Mouse (Mus musculus) lung, embryonic 14.5 days (tissue): ENCODE results near the gene Sgms1. TPM values are rescaled to one million over a fixed set of nuclear protein-coding genes. Genes with fewer than 3 reads are reported as not detected.

Source experiments
- ATAC-seq: fragments of 200-750 bp; cut with Nextera tagmentation; 2 replicates; pipeline ENCODE4 v1.8.0; 2017; ENCODE audit warnings: mild to moderate bottlenecking, moderate TSS enrichment, moderate library complexity; ENCODE audit not compliant: insufficient read depth
- DNase-seq: peaks from one replicate; pipeline ENCODE4 v3.0.0-alpha.2; 2015
- H3K27ac ChIP-seq: fragments of 300-500 bp; sonication (generic); 2 replicates; pipeline ENCODE4 v1.5.1; 2014; ENCODE audit warnings: low read depth, mild to moderate bottlenecking, moderate library complexity
- H3K27me3 ChIP-seq: fragments of 300-500 bp; sonication (generic); 2 replicates; pipeline ENCODE4 v1.6.1; 2014; ENCODE audit warnings: low read length, control low read depth; ENCODE audit not compliant: insufficient read depth
- H3K36me3 ChIP-seq: fragments of 300-500 bp; sonication (generic); 2 replicates; pipeline ENCODE4 v1.6.1; 2014; ENCODE audit warnings: control low read depth; ENCODE audit not compliant: insufficient read depth
- H3K4me1 ChIP-seq: fragments of 300-500 bp; sonication (generic); 2 replicates; pipeline ENCODE4 v1.6.1; 2014; ENCODE audit warnings: antibody characterized with exemption, control low read depth; ENCODE audit not compliant: insufficient read depth
- H3K4me2 ChIP-seq: fragments of 300-500 bp; sonication (generic); 2 replicates; pipeline ENCODE4 v1.6.1; 2014; ENCODE audit warnings: mild to moderate bottlenecking
- H3K4me3 ChIP-seq: fragments of 300-500 bp; sonication (generic); 2 replicates; pipeline ENCODE4 v1.5.1; 2014; ENCODE audit warnings: low read depth, low read length
- H3K9ac ChIP-seq: fragments of 300-500 bp; sonication (generic); 2 replicates; pipeline ENCODE4 v1.6.1; 2014
- H3K9me3 ChIP-seq: fragments of 300-500 bp; sonication (generic); 2 replicates; pipeline ENCODE4 v1.6.1; 2016; ENCODE audit warnings: low read depth, low read length, control low read depth
- CTCF ChIP-seq: IDR thresholded peaks from 2 replicates; pipeline ENCODE4 v1.5.1; 2016; ENCODE audit warnings: antibody characterized with exemption, low read depth
- WGBS: fragments of 180-500 bp; shearing (Covaris S2); extraction: QIAGEN DNeasy Blood & Tissue Kit; methylation state at CpG from one replicate; pipeline ENCODE4 v1.1.7; 2014; 5-methylcytosine and 5-hydroxymethylcytosine counted together
- polyA plus RNA-seq: library from polyadenylated mRNA; unstranded; fragments of >200 nt; fragmentation: Nextera tagmentation; extraction: Ambion mirVana; gene quantifications from 2 replicates; pipeline ENCODE4 v1.2.1, GENCODE M21; 2014

The Sgms1 gene
- polyA plus RNA-seq, 1 experiment from 2014 or later, result 50.2 TPM

- Histone ChIP-seq H3K9me3 (no peaks in the 10 kb centered on the region), H3K4me1 (peaks cover 8% of the 10 kb centered on the region), H3K27ac (peak overlapping the region; percentile 46; the same call in 1 of the 2 replicates), H3K9ac (no peak overlapping the region), H3K4me2 (no peak overlapping the region), H3K27me3 (no peaks in the 10 kb centered on the region), H3K4me3 (no peak overlapping the region), H3K36me3 (no peaks in the 10 kb centered on the region)
- ATAC-seq, result no peak
- TF ChIP-seq CTCF, result no peak
- 66% methylated on average over 5 of the region's 5 CpGs for WGBS
- no peak for DNase-seq
These were observed 200.5 kb downstream of the Sgms1 start for GRCm38 (mm10) chr19:32189036-32189436.

GRCm38 (mm10) chr19:32186594-32187092 is 202.9 kb downstream of the Sgms1 start:
- H3K4me2 ChIP-seq, result no peak overlapping the region
- H3K36me3 ChIP-seq, result no peaks in the 10 kb centered on the region
- no peaks in the 10 kb centered on the region for H3K9me3 ChIP-seq
- no peak overlapping the region for H3K9ac ChIP-seq
- no peak overlapping the region for H3K4me3 ChIP-seq
- WGBS, result 50% methylated on average over 8 of the region's 8 CpGs
- TF ChIP-seq CTCF, result no peak
- ATAC-seq (no peak), DNase-seq (no peak)
- H3K27me3 ChIP-seq, result no peaks in the 10 kb centered on the region
- peak overlapping the region; percentile 18; the same call in 1 of the 2 replicates for H3K27ac ChIP-seq
- peaks cover 11% of the 10 kb centered on the region for H3K4me1 ChIP-seq

- Histone ChIP-seq H3K9ac (no peak overlapping the region), H3K9me3 (no peaks in the 10 kb centered on the region), H3K27me3 (no peaks in the 10 kb centered on the region), H3K27ac (no peak overlapping the region; the same call in 1 of the 2 replicates), H3K36me3 (no peaks in the 10 kb centered on the region), H3K4me2 (no peak overlapping the region), H3K4me1 (peaks cover 31% of the 10 kb centered on the region), H3K4me3 (no peak overlapping the region)
- no peak for DNase-seq
- TF ChIP-seq CTCF, result no peak
- no peak for ATAC-seq
- WGBS, result 90% methylated on average over 4 of the region's 4 CpGs
These were observed 206.5 kb downstream of the Sgms1 start for GRCm38 (mm10) chr19:32183005-32183404.

DNA sequence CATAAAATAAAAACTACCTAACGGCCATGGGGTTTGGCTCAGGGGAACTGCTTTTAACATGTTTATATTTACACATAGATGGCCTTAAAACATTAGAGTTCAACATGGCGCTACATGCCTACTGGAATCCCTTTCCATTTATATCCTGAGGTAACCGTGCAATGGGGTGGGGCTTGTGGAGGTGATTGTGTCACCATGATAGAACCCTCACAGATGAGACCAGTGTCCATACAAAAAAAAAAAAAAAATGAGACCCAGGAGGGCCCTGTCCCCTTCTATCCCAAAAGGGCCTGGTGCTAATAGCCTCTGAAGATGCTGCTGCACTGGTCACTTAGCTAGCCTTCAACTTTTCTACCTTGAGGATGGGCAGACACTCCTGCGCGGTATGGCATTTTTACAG is 207.0 kb downstream of the Sgms1 start:
- no peak overlapping the region for H3K9ac ChIP-seq
- no peaks in the 10 kb centered on the region for H3K9me3 ChIP-seq
- no peaks in the 10 kb centered on the region for H3K36me3 ChIP-seq
- DNase-seq, result no peak
- peak overlapping the region; percentile 82 for H3K27ac ChIP-seq
- no peak overlapping the region for H3K4me3 ChIP-seq
- peaks cover 31% of the 10 kb centered on the region for H3K4me1 ChIP-seq
- WGBS, result 79% methylated on average over 5 of the region's 5 CpGs
- TF ChIP-seq CTCF, result no peak
- no peak for ATAC-seq
- no peak overlapping the region for H3K4me2 ChIP-seq
- H3K27me3 ChIP-seq, result no peaks in the 10 kb centered on the region

GRCm38 (mm10) chr19:32181721-32182394 is 207.7 kb downstream of the Sgms1 start:
- no peak overlapping the region for H3K9ac ChIP-seq
- H3K9me3 ChIP-seq, result no peaks in the 10 kb centered on the region
- H3K4me2 ChIP-seq, result peak overlapping the region; percentile 21; the same call in 1 of the 2 replicates

DNA sequence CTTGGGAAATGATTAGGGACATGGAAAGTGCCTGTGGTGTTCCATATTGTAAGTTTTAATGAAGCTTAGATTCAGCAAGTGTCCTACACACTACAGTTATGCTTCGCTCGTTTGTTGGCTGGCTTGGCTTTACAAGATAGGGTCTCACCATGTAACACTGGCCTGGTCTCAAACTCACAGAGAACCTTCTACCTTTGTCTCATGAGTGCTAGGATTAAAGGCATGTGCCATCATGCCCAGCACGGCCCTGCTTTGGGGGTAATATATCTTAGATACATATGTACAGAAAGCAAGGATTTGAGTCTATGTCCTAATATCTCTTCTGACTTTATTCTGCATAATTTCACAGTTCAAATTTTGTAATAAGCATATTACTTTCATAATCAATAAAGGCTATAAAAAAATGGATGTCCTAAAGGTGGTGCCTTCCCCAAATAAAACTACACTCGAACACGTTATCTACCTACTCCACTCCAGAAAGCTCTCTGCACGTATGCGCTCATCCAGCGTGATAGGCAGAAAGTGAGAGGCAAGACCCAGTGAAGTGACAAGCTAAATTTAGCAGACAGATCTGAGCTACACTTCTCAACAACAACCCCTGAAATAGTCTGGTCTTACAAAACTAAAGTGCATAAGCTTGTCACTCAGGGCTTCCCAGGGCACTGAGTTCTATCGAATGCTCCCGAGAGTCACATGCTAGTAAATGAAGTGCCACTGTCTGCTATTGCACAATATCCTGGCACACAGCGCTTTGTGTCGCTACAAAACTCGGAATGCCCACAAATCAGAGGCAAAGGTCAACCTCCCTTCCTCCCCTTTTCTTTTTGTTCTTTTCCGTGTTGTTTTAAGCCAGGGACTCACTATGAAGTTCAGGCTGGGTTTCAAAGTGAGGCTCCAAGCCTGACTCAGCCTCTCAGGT is 208.5 kb downstream of the Sgms1 start:
- peak overlapping the region; percentile 21; the same call in 1 of the 2 replicates for H3K4me2 ChIP-seq
- peak overlapping the region; percentile 82 for H3K27ac ChIP-seq
- 46% methylated on average over 14 of the region's 14 CpGs for WGBS
- H3K4me1 ChIP-seq, result peaks cover 35% of the 10 kb centered on the region
- no peaks in the 10 kb centered on the region for H3K36me3 ChIP-seq
- peak; percentile 78 for DNase-seq
- ATAC-seq, result 0 out of 2 replicates have a peak, but pooled peaks have one; percentile 53
- H3K27me3 ChIP-seq, result no peaks in the 10 kb centered on the region
- H3K9me3 ChIP-seq, result no peaks in the 10 kb centered on the region
- no peak for TF ChIP-seq CTCF
- H3K4me3 ChIP-seq, result no peak overlapping the region
- no peak overlapping the region for H3K9ac ChIP-seq

More at GRCm38 (mm10) chr19:32181721-32182394, 207.7 kb downstream of the Sgms1 start:
- ATAC-seq, result no peak
- Histone ChIP-seq H3K4me1 (peaks cover 31% of the 10 kb centered on the region), H3K27me3 (no peaks in the 10 kb centered on the region), H3K4me3 (no peak overlapping the region), H3K36me3 (no peaks in the 10 kb centered on the region), H3K27ac (peak overlapping the region; percentile 82)
- no peak for TF ChIP-seq CTCF
- DNase-seq, result peak; percentile 39
- 62% methylated on average over 12 of the region's 12 CpGs for WGBS
